Comparison of ENCODE assay signal across 10 mouse cellular contexts in the genomic region with DNA sequence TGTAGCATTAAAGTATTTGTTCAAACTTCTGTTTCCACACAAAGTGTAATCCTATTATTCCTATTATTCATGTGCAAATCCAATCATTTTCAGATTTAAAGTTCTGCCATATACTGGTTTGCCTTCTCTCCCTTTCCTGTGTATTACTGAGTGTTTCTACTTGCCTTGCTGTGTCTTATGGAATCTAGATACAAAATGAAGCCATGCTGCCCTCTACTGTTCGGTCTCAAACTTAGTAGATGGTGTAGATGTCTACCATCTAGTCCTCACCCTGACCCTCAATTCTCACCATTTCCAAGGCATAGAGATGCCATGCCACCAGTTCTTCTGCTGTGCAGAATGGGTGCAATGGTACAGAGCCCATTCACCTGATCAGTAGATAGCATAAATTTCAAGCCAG. TPM values are rescaled to one million over a fixed set of nuclear protein-coding genes. Genes with fewer than 3 reads are reported as not detected.
DNase-seq lines count a peak whose midpoint lies in the region; TF ChIP-seq lines count a peak whose summit lies in the region.
"Had no signal": no experiment of that assay in that cellular context is flagged by ENCODE, and none has a peak within 500 bp of the region (broad histone marks: within the 10 kb centered on the region; RNA-seq: fewer than 3 reads in every experiment).

No protein-coding gene starts in this region.

- no peak overlapping the region for H3K27ac ChIP-seq in gastrocnemius, adult 2 months
- H3K27ac ChIP-seq: heart, embryonic 15.5 days; neural tube, embryonic 12.5 days had no signal

- DNase-seq in gastrocnemius, adult 2 months: no peak
- DNase-seq in gastrocnemius, adult 8-10 months (ENCODE audit: low spot score in 2 of 2): no peak
- DNase-seq in A20 (ENCODE audit: low read depth, low spot score): peak; percentile 54
- DNase-seq in c-Kit-positive CD71-negative TER-119-negative erythroid progenitor cells, embryonic 14.5 days (ENCODE audit: low read depth): peak; percentile 20
- peak; percentile 9 to 34 for DNase-seq in heart, postnatal 14 days
- peak; percentile 16 to 18 for DNase-seq in left cerebral cortex, postnatal 36 days (ENCODE audit: low spot score in 2 of 2)
- DNase-seq in right cerebral cortex, adult 2 months (ENCODE audit: low spot score in 2 of 2): peak; percentile 55 to 60
- no peak for DNase-seq in urinary bladder, postnatal 4 days (ENCODE audit: low spot score in 2 of 2)

- peak; percentile 57 for TF ChIP-seq CTCF in gastrocnemius, adult 2 months (IDR thresholded peaks at IDR 0.05)

- intact Hi-C loops in gastrocnemius, adult 2 months (cut with DNase I): loop anchor here (2.0 to 5.0 kb wide), 2 partner anchors 36 to 152 kb away; no protein-coding TSS in a partner anchor
- intact Hi-C loops in heart, postnatal 14 days (cut with DNase I): loop anchor here (2.0 to 10.0 kb wide), 3 partner anchors 80 to 147 kb away; partner anchors contain the start of gene Syne1
- intact Hi-C loops in left cerebral cortex, postnatal 36 days (cut with DNase I): loop anchor here (2.0 to 10.0 kb wide), 2 partner anchors 152 to 320 kb away; no protein-coding TSS in a partner anchor

- no peak overlapping the region for H3K4me3 ChIP-seq in gastrocnemius, adult 2 months
- H3K4me3 ChIP-seq: heart, embryonic 15.5 days; neural tube, embryonic 12.5 days had no signal

RNA-seq across cellular contexts. Expression of gene Vip, which starts 4.7 kb away (rescaled TPM):
- not detected for total RNA-seq in gastrocnemius, adult 2 months (2021)
- not detected for total RNA-seq in gastrocnemius, adult 8-10 months (2022)
- total RNA-seq in heart, postnatal 14 days (2021): not detected
- 10 to 100 TPM; 57.1 to 63.4 TPM for total RNA-seq in left cerebral cortex, postnatal 36 days (2021)

RNA-seq across cellular contexts. Expression of gene Myct1, which starts 40.8 kb away (rescaled TPM):
- 1 to 10 TPM; 3.2 to 3.6 TPM for total RNA-seq in gastrocnemius, adult 2 months (2021)
- total RNA-seq in gastrocnemius, adult 8-10 months (2022): 1 to 10 TPM; 2.6 to 3.5 (median 2.8) TPM
- total RNA-seq in heart, postnatal 14 days (2021): 10 to 100 TPM; 17.8 to 19.7 TPM
- total RNA-seq in left cerebral cortex, postnatal 36 days (2021): under 1 TPM; 0.39 to 0.41 TPM

Comparison
In these comparisons a context has a peak if more than half of its experiments do, and no peak if none do; other contexts are left out.
1. DNase-seq: peak in A20 (single experiment), c-Kit-positive CD71-negative TER-119-negative erythroid progenitor cells, embryonic 14.5 days (single experiment), heart, postnatal 14 days (2 of 2), left cerebral cortex, postnatal 36 days (2 of 2) and right cerebral cortex, adult 2 months (2 of 2); none in gastrocnemius, adult 2 months (single experiment), gastrocnemius, adult 8-10 months (0 of 2) and urinary bladder, postnatal 4 days (0 of 2).
2. RNA of gene Vip, which starts 4.7 kb away (total RNA-seq): 57.1 to 63.4 TPM in left cerebral cortex, postnatal 36 days; not detected in heart, postnatal 14 days, not detected in gastrocnemius, adult 2 months and not detected in gastrocnemius, adult 8-10 months; every median in the first group is over 10 times any median in the second.
3. RNA of gene Myct1, which starts 40.8 kb away (total RNA-seq): 17.8 to 19.7 TPM in heart, postnatal 14 days; 3.2 to 3.6 TPM in gastrocnemius, adult 2 months, 2.6 to 3.5 TPM in gastrocnemius, adult 8-10 months and 0.39 to 0.41 TPM in left cerebral cortex, postnatal 36 days; every median in the first group is over 4 times any median in the second.